Mouse (Mus musculus) R1 (cell line): ENCODE data around the gene Epo.

Experiments
- DNase-seq: peaks from one replicate; pipeline ENCODE4 v3.0.0-alpha.2; 2018; ENCODE audit warnings: low read depth, low spot score

The Epo gene

DNA sequence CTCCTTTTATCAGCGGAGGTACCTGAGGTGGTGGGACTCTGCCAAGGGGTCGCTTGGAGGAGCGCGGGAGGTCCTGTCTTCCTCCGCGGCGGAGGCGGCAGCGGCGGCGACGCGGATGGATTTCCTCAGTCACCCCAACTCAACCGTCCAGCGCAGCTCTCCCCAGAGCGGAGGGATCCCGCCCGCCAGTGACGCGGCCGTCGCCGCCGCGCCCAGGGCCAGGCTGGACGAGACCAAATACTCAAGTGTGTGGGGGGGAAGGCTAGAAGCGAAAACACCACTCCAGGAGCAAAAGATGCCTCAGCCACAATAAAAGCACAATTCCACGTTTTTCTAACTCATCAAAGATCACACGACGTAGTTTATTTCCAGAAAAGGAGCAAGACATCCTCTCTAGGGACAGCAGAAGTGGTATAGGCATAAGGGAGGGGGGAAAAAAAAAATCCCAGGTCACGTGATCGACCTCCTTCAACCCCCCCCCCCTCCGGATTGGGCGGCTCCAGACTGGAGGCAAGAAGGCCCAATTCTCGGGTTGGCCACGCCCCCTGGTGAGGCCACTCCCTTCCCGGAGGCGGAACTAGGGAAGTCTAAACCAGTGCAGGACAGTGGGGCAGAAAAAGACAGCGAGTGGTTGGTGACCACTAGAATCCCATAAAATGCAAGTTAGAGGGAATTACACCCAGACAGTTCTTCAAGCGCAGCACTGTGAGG is at the start of gene Epo, which contains the start of gene Gnb2:
Gene Epo, minus strand, starts transcription at position 126 of the 711 bp plus-strand sequence.
Gene Gnb2, minus strand, starts transcription at position 394 of the 711 bp plus-strand sequence.
- DNase-seq = peak; percentile 99

GRCm38 (mm10) chr5:137582702-137583101 is 49.7 kb upstream of the Epo start:
- DNase-seq = peak; percentile 49

GRCm38 (mm10) chr5:137580246-137580645 is 47.2 kb upstream of the Epo start:
- DNase-seq = no peak

- DNase-seq = no peak
These were observed 41.4 kb upstream of the Epo start for GRCm38 (mm10) chr5:137574470-137574901.

GRCm38 (mm10) chr5:137570691-137571586 is 37.9 kb upstream of the Epo start:
- no peak for DNase-seq

GRCm38 (mm10) chr5:137570181-137570580 is 37.1 kb upstream of the Epo start:
- no peak for DNase-seq

DNA sequence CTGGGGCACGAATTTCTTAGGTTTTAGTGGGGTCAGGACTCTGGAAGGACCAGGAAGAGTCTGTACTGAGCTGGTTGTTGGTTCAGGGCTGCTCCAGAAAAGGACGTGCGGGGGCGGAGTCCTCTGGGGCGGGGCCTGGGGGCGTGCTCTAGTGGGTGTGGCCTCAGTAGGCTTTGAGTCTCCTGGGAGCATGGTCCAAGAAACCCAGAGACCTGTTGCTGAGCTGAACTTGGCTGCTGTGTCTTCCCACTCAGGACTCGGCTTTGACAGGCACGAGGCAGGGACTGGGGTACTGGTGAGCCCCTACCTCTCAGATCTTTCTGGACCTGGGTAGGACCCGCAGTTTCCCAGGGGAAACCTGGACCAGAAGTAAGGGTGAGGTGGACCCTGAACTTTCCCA is 36.6 kb upstream of the Epo start, which contains the start of gene Tfr2:
Gene Tfr2, plus strand, starts transcription at position 176 of the 400 bp plus-strand sequence.
- peak; percentile 85 for DNase-seq

GRCm38 (mm10) chr5:137569031-137569430 is 36.0 kb upstream of the Epo start:
- peak; percentile 50 for DNase-seq

DNA sequence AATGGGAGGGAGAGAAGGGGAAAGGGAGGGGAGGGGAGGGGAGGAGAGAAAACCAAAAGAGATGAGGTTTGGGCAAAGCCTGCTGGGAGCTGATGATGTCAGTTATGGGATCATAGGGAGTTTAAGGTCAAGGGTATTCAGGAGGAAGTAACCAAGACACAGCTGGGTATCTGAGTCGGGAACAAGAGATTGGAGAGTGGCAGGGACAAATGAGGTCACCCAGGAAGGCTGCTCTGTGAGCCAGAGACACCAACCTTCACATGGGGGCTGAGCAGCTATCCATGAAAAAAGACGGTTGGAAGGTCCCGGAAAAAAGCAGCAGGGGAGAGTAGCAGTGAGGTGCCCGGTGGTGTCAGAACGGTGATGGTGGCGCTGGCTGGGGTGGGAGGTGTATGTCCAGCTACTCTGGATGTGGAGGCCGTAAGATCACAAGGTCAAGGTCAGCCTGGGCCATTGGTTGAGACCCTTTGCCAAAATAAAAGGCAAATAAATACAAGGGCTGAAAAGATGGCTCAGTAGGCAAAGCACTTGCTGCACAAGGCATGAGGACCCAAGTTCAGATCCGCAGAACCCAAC is 35.3 kb upstream of the Epo start:
- peak; percentile 58 for DNase-seq

GRCm38 (mm10) chr5:137566416-137566815 is 33.4 kb upstream of the Epo start:
- no peak for DNase-seq

DNA sequence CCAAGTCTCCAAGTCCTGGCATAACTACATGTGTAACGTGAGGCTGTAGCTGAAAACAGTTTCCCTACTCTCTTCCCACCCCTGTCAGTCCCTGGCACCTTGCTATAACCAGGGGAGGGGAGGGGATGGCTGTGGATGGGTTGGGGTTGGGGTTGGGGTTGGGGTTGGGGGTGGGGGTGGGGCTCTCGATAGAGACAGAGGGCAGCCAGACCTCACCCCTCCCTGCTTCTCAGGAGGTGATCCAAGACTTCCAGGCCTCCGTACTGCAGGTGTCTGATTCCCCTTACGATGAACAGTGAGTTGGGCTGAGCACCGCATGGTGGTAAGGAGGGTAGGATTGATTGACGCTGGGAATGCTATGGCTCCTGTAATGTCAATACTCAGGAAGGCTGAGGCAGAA is 32.7 kb upstream of the Epo start:
- no peak for DNase-seq

- DNase-seq = peak; percentile 50
These were observed 29.9 kb upstream of the Epo start for GRCm38 (mm10) chr5:137562965-137563364.

GRCm38 (mm10) chr5:137561556-137561955 is 28.5 kb upstream of the Epo start:
- DNase-seq = no peak

DNA sequence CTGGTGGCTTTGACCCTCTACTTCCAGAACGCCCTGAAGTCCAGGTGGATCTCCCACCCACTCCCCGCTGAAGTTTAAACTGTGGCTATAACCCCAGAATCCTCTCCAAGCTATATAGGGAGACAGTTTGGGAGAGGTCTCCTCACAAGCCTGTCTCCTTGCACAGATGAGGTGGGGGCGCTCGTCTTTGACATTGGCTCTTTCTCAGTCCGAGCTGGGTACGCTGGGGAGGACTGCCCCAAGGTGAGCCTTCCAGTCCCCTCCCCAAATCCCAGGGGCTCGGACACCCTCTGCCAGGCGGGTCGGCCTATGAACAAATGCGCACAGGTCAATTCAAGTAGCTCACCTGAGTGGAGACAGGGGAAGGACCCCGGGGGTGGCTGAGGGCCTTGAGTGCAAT is 20.9 kb upstream of the Epo start:
- DNase-seq = no peak

- DNase-seq = peak; percentile 95
These were observed 20.4 kb upstream of the Epo start, which contains the start of gene Actl6b for GRCm38 (mm10) chr5:137553411-137553837. Actl6b (plus strand) TSS chr5:137553517.

DNA sequence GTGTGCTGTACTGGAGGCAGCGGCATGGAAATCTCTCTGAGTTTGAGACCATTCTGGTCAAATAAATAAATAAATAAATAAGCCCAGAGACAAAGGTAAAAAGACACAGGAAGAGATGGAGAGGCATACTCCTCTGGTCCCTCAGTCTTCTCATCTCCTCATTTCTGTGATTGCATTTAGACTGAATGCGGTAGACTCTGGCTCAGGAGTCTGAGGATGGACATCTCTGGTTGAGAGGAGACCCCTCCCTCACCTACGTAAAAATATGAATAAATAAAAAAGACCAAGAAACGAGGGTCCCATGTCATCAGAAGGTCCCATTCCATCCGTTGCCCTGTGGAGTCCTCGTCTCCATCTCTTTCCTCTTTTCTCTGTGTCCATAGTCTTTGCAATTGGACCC is 20.0 kb upstream of the Epo start:
- DNase-seq = no peak

DNA sequence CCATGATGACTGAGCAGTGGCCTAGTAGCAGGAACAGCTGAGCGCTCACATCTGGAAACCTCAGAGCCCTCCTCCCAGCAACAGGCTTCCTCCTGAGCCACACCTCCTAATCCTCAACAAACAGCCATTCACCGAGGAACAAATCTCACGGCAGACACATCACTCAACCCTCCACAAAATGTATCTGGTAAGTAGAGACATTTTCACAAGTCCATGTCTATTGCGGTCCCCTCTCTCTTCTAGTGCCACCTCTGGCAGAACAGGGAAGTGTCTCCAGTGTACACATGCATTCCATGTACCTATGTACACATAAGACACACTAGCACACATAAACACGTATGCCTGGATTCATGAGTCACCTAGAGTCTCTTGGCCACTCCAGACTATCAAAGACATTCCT is 18.1 kb upstream of the Epo start:
- DNase-seq = peak; percentile 70

DNA sequence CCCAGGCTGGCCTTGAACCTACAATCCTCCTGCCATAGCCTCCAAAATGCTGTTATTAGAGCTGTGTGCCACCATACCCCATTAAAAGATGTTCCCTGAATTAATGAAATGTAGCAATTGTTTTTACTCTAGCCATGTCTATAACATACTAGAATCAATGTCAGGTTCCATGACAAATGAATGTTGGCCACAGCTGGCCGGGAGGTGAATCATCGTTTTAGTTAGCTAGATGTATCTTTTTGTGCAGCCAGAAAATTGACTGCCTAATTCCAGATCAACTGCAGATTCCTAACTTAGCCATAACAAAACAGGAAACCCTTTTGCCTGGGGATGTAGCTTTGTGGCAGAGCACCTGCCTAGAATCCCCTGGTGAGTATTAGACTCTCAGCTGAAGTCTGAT is 16.8 kb upstream of the Epo start:
- no peak for DNase-seq

DNA sequence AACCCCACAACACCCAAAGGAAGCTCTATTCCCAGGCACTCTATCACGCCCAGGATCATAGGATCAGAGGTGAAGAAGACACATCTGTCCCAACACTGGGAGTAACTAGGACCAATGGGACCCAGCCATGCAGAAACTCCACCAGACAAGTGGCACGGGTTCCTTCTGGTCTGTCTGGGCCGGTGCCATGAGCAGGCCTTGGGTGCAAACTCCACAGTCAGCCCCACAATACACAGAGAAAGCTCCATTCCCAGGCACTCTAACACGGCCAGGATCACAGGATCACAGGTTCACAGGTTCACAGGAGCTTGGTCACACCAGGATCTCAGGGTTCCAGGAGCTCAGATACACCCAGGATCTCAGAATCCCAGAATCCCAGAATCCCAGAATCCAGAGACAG is 12.6 kb upstream of the Epo start:
- no peak for DNase-seq

DNA sequence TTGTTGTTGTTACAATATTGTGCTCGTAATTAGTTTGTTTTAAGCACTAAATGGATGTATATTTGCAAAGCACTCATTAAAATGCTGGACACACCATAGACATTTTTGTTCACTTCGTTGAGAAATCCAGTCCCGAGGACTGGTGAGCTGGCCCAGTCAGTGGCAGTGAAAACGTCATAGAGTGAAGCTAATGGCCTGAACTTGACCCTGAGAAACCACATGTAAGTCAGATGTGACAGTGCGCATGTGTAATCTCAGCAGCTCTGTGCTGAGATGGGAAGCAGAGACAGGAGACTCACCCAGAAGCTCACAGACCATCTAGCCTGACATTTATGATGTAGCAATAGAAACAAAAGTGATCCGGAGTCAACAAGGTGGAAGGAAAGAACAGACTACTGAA is 11.9 kb upstream of the Epo start:
- no peak for DNase-seq

- DNase-seq = no peak
These were observed 8.9 kb upstream of the Epo start for GRCm38 (mm10) chr5:137541768-137542540.
